Mouse (Mus musculus): ENCODE data around the gene Plekha3. TPM values are rescaled to one million over a fixed set of nuclear protein-coding genes. Genes with fewer than 3 reads are reported as not detected.

The Plekha3 gene
- total RNA-seq, 1 experiment from 2014 or later, result 25.3 TPM

Other genes with a start within 250 kb of the Plekha3 start
- 11.9 and 17.6 TPM in 2 replicates for gene Prkra, start 27.3 kb upstream of the Plekha3 start, total RNA-seq (2017)
- gene Pjvk, start 26.8 kb upstream of the Plekha3 start, total RNA-seq (2017), result not detected in 2 replicates
- 15.5 and 16.3 TPM in 2 replicates for gene Fkbp7, start 2.2 kb upstream of the Plekha3 start, total RNA-seq (2017)